Mouse (Mus musculus): ENCODE data around the gene Peg12. TPM values are rescaled to one million over a fixed set of nuclear protein-coding genes. Genes with fewer than 3 reads are reported as not detected.

Gene Peg12
- 1.3 and 1.7 TPM in 2 replicates for polyA plus RNA-seq (2012; rRNA removed)

GRCm38 (mm10) chr7:62463878-62464755, at the start of gene Peg12:
Gene Peg12 (minus strand): TSS chr7:62464510.
- 16% methylated on average over 77 of the region's 82 CpGs for WGBS
- TF ChIP-seq POLR2A (IDR thresholded peaks at IDR 0.05; ENCODE audit: borderline replicate concordance, extremely low read depth, low read depth, low read length), result no peak
- no peak for TF ChIP-seq CTCF (IDR thresholded peaks at IDR 0.05; ENCODE audit: insufficient read depth, low read length)
- Histone ChIP-seq H3K4me1 (ENCODE audit: control insufficient read depth, insufficient read depth, low read length) (no peaks in the 10 kb centered on the region), H3K4me3 (replicated peaks; ENCODE audit: extremely low read depth, low read depth, low read length) (peak within 1 kb of the TSS; percentile 65)
- peak; percentile 53 for DNase-seq

DNA sequence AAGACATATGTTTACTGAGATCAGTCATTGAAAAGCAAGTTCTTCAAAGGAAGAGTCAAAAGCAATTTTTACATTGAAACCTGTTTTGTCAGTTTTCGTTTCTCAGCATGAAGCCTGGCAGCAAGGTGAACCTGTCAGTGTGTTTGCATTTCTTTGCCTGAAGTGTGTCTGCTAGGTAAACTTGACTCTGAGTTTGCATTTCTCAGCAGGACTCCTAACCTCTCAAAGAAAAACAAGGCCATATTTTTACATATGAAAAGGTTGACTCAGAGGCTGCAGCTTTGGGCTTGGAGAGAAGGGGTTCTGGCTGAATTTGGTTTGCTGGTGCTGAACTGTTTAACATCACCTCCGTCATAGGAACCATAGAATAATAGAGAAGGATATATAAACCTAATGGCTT, 21.8 kb upstream of the Peg12 start:
- DNase-seq, result no peak
- Histone ChIP-seq H3K4me3 (replicated peaks; ENCODE audit: extremely low read depth, low read depth, low read length) (no peak overlapping the region), H3K4me1 (ENCODE audit: control insufficient read depth, insufficient read depth, low read length) (no peaks in the 10 kb centered on the region)
- TF ChIP-seq CTCF (IDR thresholded peaks at IDR 0.05; ENCODE audit: insufficient read depth, low read length) (no peak), POLR2A (IDR thresholded peaks at IDR 0.05; ENCODE audit: borderline replicate concordance, extremely low read depth, low read depth, low read length) (no peak)
- 20% methylated on average over 2 of the region's 2 CpGs for WGBS

- Histone ChIP-seq H3K4me1 (ENCODE audit: control insufficient read depth, insufficient read depth, low read length) (no peaks in the 10 kb centered on the region), H3K4me3 (replicated peaks; ENCODE audit: extremely low read depth, low read depth, low read length) (peak overlapping the region; percentile 46)
- 25% methylated on average over 55 of the region's 55 CpGs for WGBS
- TF ChIP-seq CTCF (IDR thresholded peaks at IDR 0.05; ENCODE audit: insufficient read depth, low read length) (no peak), POLR2A (IDR thresholded peaks at IDR 0.05; ENCODE audit: borderline replicate concordance, extremely low read depth, low read depth, low read length) (no peak)
- DNase-seq, result peak; percentile 23
Observed at GRCm38 (mm10) chr7:62463007-62463877, 1.1 kb downstream of the Peg12 start.

GRCm38 (mm10) chr7:62462229-62463006, 1.9 kb downstream of the Peg12 start:
- 28% methylated on average over 13 of the region's 13 CpGs for WGBS
- H3K4me3 ChIP-seq (replicated peaks; ENCODE audit: extremely low read depth, low read depth, low read length), result no peak overlapping the region
- no peaks in the 10 kb centered on the region for H3K4me1 ChIP-seq (ENCODE audit: control insufficient read depth, insufficient read depth, low read length)
- DNase-seq, result no peak
- TF ChIP-seq POLR2A (IDR thresholded peaks at IDR 0.05; ENCODE audit: borderline replicate concordance, extremely low read depth, low read depth, low read length) (no peak), CTCF (IDR thresholded peaks at IDR 0.05; ENCODE audit: insufficient read depth, low read length) (no peak)

DNA sequence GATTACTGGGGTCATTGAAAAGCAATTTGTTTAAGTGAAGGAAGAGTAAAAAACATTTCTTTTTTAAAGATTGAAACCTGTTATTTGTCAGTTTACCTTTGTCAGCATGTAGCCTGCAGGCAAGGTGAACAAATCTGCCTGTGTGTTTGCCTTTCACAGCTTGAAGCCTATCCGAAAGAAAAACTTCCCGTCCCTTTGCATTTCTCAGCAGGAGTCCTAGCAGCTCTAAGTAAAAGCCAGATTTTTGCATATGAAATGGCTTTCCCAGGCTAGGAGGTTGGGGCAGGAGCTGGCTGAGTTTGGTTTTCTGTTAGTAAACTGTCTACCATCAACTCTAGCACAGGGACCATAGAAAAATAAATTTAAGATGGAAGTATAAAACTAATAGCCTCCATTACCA, 12.0 kb downstream of the Peg12 start:
- no peak for TF ChIP-seq CTCF (IDR thresholded peaks at IDR 0.05; ENCODE audit: insufficient read depth, low read length)
- no peak for TF ChIP-seq POLR2A (IDR thresholded peaks at IDR 0.05; ENCODE audit: borderline replicate concordance, extremely low read depth, low read depth, low read length)
- Histone ChIP-seq H3K4me1 (ENCODE audit: control insufficient read depth, insufficient read depth, low read length) (no peaks in the 10 kb centered on the region), H3K4me3 (replicated peaks; ENCODE audit: extremely low read depth, low read depth, low read length) (no peak overlapping the region)
- DNase-seq, result no peak
- 34% methylated on average over 2 of the region's 2 CpGs for WGBS

- DNase-seq, result no peak
- Histone ChIP-seq H3K4me3 (replicated peaks; ENCODE audit: extremely low read depth, low read depth, low read length) (no peak overlapping the region), H3K4me1 (ENCODE audit: control insufficient read depth, insufficient read depth, low read length) (no peaks in the 10 kb centered on the region)
- TF ChIP-seq POLR2A (IDR thresholded peaks at IDR 0.05; ENCODE audit: borderline replicate concordance, extremely low read depth, low read depth, low read length) (no peak), CTCF (IDR thresholded peaks at IDR 0.05; ENCODE audit: insufficient read depth, low read length) (no peak)
Observed at GRCm38 (mm10) chr7:62445431-62446165, 18.7 kb downstream of the Peg12 start.

- Histone ChIP-seq H3K4me1 (ENCODE audit: control insufficient read depth, insufficient read depth, low read length) (no peaks in the 10 kb centered on the region), H3K4me3 (replicated peaks; ENCODE audit: extremely low read depth, low read depth, low read length) (no peak overlapping the region)
- WGBS, result 68% methylated on average over 2 of the region's 2 CpGs
- TF ChIP-seq POLR2A (IDR thresholded peaks at IDR 0.05; ENCODE audit: borderline replicate concordance, extremely low read depth, low read depth, low read length) (no peak), CTCF (IDR thresholded peaks at IDR 0.05; ENCODE audit: insufficient read depth, low read length) (no peak)
- DNase-seq, result no peak
Observed at GRCm38 (mm10) chr7:62436394-62436793, 27.9 kb downstream of the Peg12 start.

- no peak for TF ChIP-seq CTCF (IDR thresholded peaks at IDR 0.05; ENCODE audit: insufficient read depth, low read length)
- no peak for TF ChIP-seq POLR2A (IDR thresholded peaks at IDR 0.05; ENCODE audit: borderline replicate concordance, extremely low read depth, low read depth, low read length)
- DNase-seq, result no peak
- 25% methylated on average over 3 of the region's 3 CpGs for WGBS
Observed at GRCm38 (mm10) chr7:62433243-62433642, 31.1 kb downstream of the Peg12 start.

More at GRCm38 (mm10) chr7:62433243-62433642, 31.1 kb downstream of the Peg12 start:
- Histone ChIP-seq H3K4me3 (replicated peaks; ENCODE audit: extremely low read depth, low read depth, low read length) (no peak overlapping the region), H3K4me1 (ENCODE audit: control insufficient read depth, insufficient read depth, low read length) (no peaks in the 10 kb centered on the region)
